Mouse (Mus musculus): ENCODE results near the gene Uba2. TPM values are rescaled to one million over a fixed set of nuclear protein-coding genes. Genes with fewer than 3 reads are reported as not detected.
A peak's percentile ranks its signal among the peaks of the same experiment; 100 is the strongest.
"Not testable (repeated sequence)": the region's sequence is repeated elsewhere in the genome, so short reads cannot be mapped to it uniquely, and the experiment has no call there.

Gene Uba2
- polyA plus RNA-seq, 1 experiment from 2014 or later = 164 TPM

DNA sequence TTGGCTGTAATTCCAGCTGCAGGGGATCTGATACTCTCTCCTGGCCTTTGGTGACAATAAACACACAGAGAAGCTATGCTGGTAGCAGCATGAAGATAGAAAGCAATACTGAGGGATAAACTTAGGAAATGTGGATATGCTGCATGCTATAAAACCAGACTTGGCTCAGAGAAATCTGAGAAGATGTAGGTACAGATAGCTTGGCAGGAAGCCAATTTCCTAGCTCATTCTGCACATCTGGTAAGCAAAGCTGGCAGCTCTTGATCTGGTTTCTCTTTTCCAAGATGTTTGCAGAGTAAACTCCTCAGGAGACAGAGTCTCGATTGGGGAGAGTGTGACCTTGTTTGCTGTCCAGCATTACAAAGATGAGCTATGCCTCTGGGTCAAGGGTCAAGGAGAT is 48.8 kb downstream of the Uba2 start:
- not testable (repeated sequence) for H3K27me3 ChIP-seq (ENCODE audit: control insufficient read depth, insufficient read depth, low read length); H3K4me3 ChIP-seq (replicated peaks; ENCODE audit: low read length); H3K4me1 ChIP-seq (replicated peaks; ENCODE audit: control insufficient read depth, insufficient read depth, low read length); H3K9ac ChIP-seq; DNase-seq (ENCODE audit: low spot score); H3K4me2 ChIP-seq (replicated peaks); ATAC-seq (ENCODE audit: low FRiP score); H3K27ac ChIP-seq; H3K9me3 ChIP-seq (ENCODE audit: control insufficient read depth, low read length)
- 50% methylated on average over 1 of the region's 1 CpGs for WGBS
- H3K36me3 ChIP-seq (replicated peaks; ENCODE audit: control insufficient read depth, insufficient read depth) = peaks cover 18% of the 10 kb centered on the region

DNA sequence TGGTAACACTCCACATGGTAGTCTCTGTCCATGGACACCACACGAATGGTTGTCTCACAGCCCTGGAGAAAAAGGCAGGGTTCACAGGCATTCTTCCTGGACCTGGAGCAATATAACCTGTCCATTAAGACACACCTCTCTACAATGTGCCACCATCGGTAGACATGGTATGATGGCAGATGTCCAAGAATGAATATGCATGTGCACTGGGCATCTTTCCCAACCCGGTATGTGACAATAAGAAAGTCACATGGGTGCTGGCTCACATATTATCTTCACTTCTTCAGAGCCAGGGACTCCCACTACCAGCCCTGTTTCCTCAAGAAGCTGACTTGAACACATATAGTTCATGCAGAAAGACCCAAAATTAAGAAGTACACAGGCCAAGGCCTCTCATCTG is 52.8 kb downstream of the Uba2 start:
- H3K4me1 ChIP-seq (replicated peaks; ENCODE audit: control insufficient read depth, insufficient read depth, low read length) = no peaks in the 10 kb centered on the region
- no peaks in the 10 kb centered on the region for H3K9me3 ChIP-seq (ENCODE audit: control insufficient read depth, low read length)
- H3K9ac ChIP-seq = no peak overlapping the region
- no peak for ATAC-seq (ENCODE audit: low FRiP score)
- 62% methylated on average over 3 of the region's 3 CpGs for WGBS
- no peak overlapping the region for H3K27ac ChIP-seq
- H3K36me3 ChIP-seq (replicated peaks; ENCODE audit: control insufficient read depth, insufficient read depth) = peaks cover 52% of the 10 kb centered on the region
- DNase-seq (ENCODE audit: low spot score) = no peak
- no peak overlapping the region for H3K4me3 ChIP-seq (replicated peaks; ENCODE audit: low read length)
- no peaks in the 10 kb centered on the region for H3K27me3 ChIP-seq (ENCODE audit: control insufficient read depth, insufficient read depth, low read length)
- H3K4me2 ChIP-seq (replicated peaks) = no peak overlapping the region

DNA sequence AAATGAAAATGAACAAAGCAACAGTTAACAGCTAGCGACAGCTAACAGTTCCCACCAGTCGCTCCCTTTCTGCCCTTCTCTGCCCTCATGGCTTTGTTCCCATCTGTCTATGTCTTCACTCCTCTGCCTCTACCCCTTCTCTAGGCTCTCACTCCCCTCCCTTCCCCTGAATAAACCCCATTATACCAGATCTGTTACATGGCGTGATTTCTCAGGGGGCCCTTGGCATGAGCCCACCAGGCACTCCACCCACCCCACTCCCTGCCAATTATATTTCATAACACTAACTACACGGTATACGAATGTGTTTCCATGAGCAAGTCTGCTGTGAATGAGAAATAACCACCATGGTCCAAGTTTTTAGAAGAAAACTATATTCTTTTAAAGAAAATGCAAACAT is 60.2 kb downstream of the Uba2 start:
- H3K4me3 ChIP-seq (replicated peaks; ENCODE audit: low read length) = no peak overlapping the region
- H3K4me1 ChIP-seq (replicated peaks; ENCODE audit: control insufficient read depth, insufficient read depth, low read length) = no peaks in the 10 kb centered on the region
- H3K27ac ChIP-seq = no peak overlapping the region
- no peaks in the 10 kb centered on the region for H3K9me3 ChIP-seq (ENCODE audit: control insufficient read depth, low read length)
- 0 out of 2 replicates have a peak, but pooled peaks have one; percentile 52 for ATAC-seq (ENCODE audit: low FRiP score)
- no peak overlapping the region for H3K9ac ChIP-seq
- peaks cover 35% of the 10 kb centered on the region for H3K36me3 ChIP-seq (replicated peaks; ENCODE audit: control insufficient read depth, insufficient read depth)
- no peaks in the 10 kb centered on the region for H3K27me3 ChIP-seq (ENCODE audit: control insufficient read depth, insufficient read depth, low read length)
- no peak overlapping the region for H3K4me2 ChIP-seq (replicated peaks)
- 67% methylated on average over 5 of the region's 5 CpGs for WGBS
- DNase-seq (ENCODE audit: low spot score) = no peak

DNA sequence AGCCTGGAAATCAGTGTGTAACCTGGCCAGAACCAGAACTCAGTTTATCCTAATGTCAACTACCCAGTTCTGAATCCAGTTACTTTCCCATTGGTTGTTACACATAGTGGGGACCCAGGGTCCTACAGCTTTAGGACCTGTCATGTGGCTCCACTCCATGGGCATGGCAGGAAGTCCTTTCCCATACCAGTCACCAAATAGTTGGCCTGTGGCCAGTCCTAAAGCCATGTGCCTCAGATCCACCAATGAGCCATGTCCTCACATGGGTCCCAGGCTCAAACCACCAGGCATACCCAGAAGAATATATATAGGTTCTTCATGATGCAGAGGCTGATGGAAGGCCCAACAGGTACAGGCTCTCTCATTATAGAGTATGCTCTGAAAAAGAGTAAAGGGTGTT is 68.1 kb downstream of the Uba2 start:
- Histone ChIP-seq H3K4me3 (replicated peaks; ENCODE audit: low read length) (no peak overlapping the region), H3K27ac (no peak overlapping the region), H3K27me3 (ENCODE audit: control insufficient read depth, insufficient read depth, low read length) (no peaks in the 10 kb centered on the region), H3K9me3 (ENCODE audit: control insufficient read depth, low read length) (no peaks in the 10 kb centered on the region), H3K4me2 (replicated peaks) (no peak overlapping the region), H3K9ac (no peak overlapping the region), H3K36me3 (replicated peaks; ENCODE audit: control insufficient read depth, insufficient read depth) (no peaks in the 10 kb centered on the region), H3K4me1 (replicated peaks; ENCODE audit: control insufficient read depth, insufficient read depth, low read length) (no peaks in the 10 kb centered on the region)
- no peak for DNase-seq (ENCODE audit: low spot score)
- no peak for ATAC-seq (ENCODE audit: low FRiP score)

DNA sequence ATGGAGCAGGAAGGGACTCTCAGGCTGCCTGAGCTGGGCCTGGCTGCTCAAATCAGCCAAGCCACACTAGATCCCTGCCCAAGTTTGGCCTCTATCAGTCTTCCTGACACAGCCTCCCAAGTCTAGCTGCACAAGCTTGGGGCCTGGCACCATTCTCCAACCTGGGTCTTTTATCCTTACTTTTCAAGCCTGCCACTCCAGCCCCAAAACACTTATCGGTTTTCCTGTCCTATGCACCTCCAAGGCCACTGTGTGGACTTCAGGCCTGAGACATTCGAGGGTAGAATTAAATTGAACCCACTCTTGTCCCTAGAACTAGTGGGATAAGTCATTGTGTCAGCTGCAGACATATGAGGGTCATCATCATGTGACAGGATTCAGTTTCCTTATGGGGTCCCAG is 69.4 kb downstream of the Uba2 start:
- H3K4me1 ChIP-seq (replicated peaks; ENCODE audit: control insufficient read depth, insufficient read depth, low read length) = no peaks in the 10 kb centered on the region
- no peaks in the 10 kb centered on the region for H3K27me3 ChIP-seq (ENCODE audit: control insufficient read depth, insufficient read depth, low read length)
- no peak overlapping the region for H3K9ac ChIP-seq
- whole genome bisulfite sequencing = 79% methylated on average over 2 of the region's 2 CpGs
- ATAC-seq (ENCODE audit: low FRiP score) (no peak), DNase-seq (ENCODE audit: low spot score) (no peak)
- no peaks in the 10 kb centered on the region for H3K36me3 ChIP-seq (replicated peaks; ENCODE audit: control insufficient read depth, insufficient read depth)
- no peak overlapping the region for H3K4me3 ChIP-seq (replicated peaks; ENCODE audit: low read length)
- H3K9me3 ChIP-seq (ENCODE audit: control insufficient read depth, low read length) = 0 out of 2 replicates have a peak, but pooled peaks cover 4% of the 10 kb centered on the region
- no peak overlapping the region for H3K27ac ChIP-seq
- no peak overlapping the region for H3K4me2 ChIP-seq (replicated peaks)

DNA sequence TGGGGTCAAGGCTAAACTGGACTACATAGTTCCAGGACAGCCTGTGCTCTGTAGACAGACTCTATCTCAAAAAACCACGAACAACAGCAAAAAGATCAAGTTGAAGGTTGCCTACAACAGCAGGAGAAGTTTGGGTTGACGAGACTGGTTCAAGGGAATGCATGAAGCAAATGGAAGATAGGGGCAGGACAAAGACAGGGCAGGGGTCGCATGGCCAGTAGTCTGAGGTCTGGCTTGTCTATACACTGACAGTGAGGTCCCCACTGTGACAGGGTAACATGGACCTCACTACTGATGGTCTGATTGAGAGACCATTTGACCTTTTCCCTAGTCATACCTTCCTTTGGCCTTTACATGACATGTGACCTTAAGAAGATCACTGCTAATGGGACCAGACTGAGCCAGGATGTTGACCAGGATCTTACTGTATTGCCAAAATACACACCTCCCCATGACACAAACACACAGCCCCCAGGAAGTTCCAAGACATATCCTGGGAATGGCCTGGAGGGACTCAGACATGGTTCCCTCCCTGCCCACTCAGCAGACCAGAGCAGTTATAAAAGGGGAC is 74.4 kb downstream of the Uba2 start, which contains the start of gene Scgb1b30:
TSS of gene Scgb1b30 (plus strand) at position 521 of the 571 bp plus-strand sequence.
- ATAC-seq (ENCODE audit: low FRiP score) = no peak
- no peaks in the 10 kb centered on the region for H3K36me3 ChIP-seq (replicated peaks; ENCODE audit: control insufficient read depth, insufficient read depth)
- H3K27me3 ChIP-seq (ENCODE audit: control insufficient read depth, insufficient read depth, low read length) = no peaks in the 10 kb centered on the region
- no peak within 1 kb of the TSS for H3K4me3 ChIP-seq (replicated peaks; ENCODE audit: low read length)
- H3K4me1 ChIP-seq (replicated peaks; ENCODE audit: control insufficient read depth, insufficient read depth, low read length) = no peaks in the 10 kb centered on the region
- no peak within 1 kb of the TSS for H3K9ac ChIP-seq
- no peak within 1 kb of the TSS for H3K4me2 ChIP-seq (replicated peaks)
- H3K9me3 ChIP-seq (ENCODE audit: control insufficient read depth, low read length) = 0 out of 2 replicates have a peak, but pooled peaks cover 9% of the 10 kb centered on the region
- H3K27ac ChIP-seq = no peak within 1 kb of the TSS
- no peak for DNase-seq (ENCODE audit: low spot score)
- 80% methylated on average over 3 of the region's 3 CpGs for WGBS

Other genes starting within 250 kb of the Uba2 start
- not detected in 2 replicates for gene Scgb2b26, start 224.6 kb downstream of the Uba2 start, polyA plus RNA-seq (2014; fragmentation: Nextera tagmentation; extraction: Ambion mirVana)
- gene Scgb2b27, start 155.7 kb downstream of the Uba2 start, polyA plus RNA-seq (2014; fragmentation: Nextera tagmentation; extraction: Ambion mirVana) = not detected in 2 replicates
- not detected in 2 replicates for gene Scgb1b27, start 148.1 kb downstream of the Uba2 start, polyA plus RNA-seq (2014; fragmentation: Nextera tagmentation; extraction: Ambion mirVana)
- gene Scgb1b30, start 74.2 kb downstream of the Uba2 start, polyA plus RNA-seq (2014; fragmentation: Nextera tagmentation; extraction: Ambion mirVana) = not detected in 2 replicates
- 2.5 and 3.2 TPM in 2 replicates for gene Wtip, start 36.3 kb downstream of the Uba2 start, polyA plus RNA-seq (2014; fragmentation: Nextera tagmentation; extraction: Ambion mirVana)
- gene Pdcd2l, start 27.1 kb upstream of the Uba2 start, polyA plus RNA-seq (2014; fragmentation: Nextera tagmentation; extraction: Ambion mirVana) = 63.8 and 68.9 TPM in 2 replicates
- gene Gpi1, start 60.7 kb upstream of the Uba2 start, polyA plus RNA-seq (2014; fragmentation: Nextera tagmentation; extraction: Ambion mirVana) = 265 and 302 TPM in 2 replicates
- 0.77 and 1.0 TPM in 2 replicates for gene Gm6096, start 81.4 kb upstream of the Uba2 start, polyA plus RNA-seq (2014; fragmentation: Nextera tagmentation; extraction: Ambion mirVana)
- 39.5 and 45.0 TPM in 2 replicates for gene 4931406P16Rik, start 144.0 kb upstream of the Uba2 start, polyA plus RNA-seq (2014; fragmentation: Nextera tagmentation; extraction: Ambion mirVana)
- 38.2 and 38.7 TPM in 2 replicates for gene Lsm14a, start 223.7 kb upstream of the Uba2 start, polyA plus RNA-seq (2014; fragmentation: Nextera tagmentation; extraction: Ambion mirVana)